Mouse (Mus musculus) liver, adult 2 months (tissue): ENCODE measurements around the gene Gkn1.

Source experiments
- CTCF ChIP-seq: fragments of 200-500 bp; IDR thresholded peaks from 2 replicates; pipeline ENCODE4 v1.5.1; 2011; ENCODE audit warnings: low read depth, low read length, control low read depth
- POLR2A ChIP-seq: fragments of 200-500 bp; IDR thresholded peaks from 2 replicates; pipeline ENCODE4 v1.6.1; 2011; ENCODE audit warnings: low read length, control low read depth; ENCODE audit not compliant: insufficient read depth; ENCODE audit errors: extremely low read depth

DNA sequence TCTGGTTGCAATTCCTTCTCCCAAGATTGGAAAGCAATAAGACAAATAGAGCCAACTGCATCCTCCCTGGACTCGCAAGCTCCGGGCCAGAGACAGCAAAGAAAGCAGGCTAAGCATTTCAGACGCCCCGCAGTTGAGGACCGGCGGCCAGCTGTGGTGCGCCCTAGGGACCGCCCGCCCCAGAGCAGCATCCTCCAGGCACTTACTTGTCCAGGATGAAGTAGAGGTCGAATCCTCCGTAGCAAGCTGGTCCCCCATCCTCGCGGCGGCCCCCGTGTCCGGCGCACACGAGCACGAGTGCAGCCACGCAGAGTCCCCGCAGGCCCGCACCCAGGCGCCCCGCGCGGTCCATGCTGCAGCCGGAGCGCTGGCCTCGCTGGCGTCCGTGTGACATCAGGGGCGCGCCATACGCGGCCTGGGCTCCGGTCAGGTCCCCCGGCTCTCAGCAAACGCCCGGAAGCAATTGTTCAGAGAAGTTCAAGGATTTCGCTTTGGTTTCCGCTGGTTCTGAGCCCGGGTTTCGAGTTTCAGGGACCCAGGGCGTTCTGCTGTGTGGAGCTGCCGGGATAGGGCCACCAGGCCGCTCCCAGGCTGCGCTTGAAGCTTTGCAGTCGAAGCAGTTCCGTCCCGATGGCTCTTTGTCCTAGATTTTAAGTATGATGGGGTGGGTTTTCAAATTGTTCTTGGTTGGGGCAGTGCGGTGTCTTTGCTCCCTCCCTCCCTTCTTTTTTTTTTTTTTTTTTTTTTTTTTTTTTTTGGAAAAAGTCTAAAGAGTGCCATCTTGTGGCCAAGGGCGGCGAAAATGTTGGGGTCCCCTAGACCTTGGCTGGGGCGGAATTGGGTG lies 15.4 kb downstream of the Gkn1 start, which contains the start of gene Antxr1:
- peak; percentile 47 for TF ChIP-seq CTCF
- TF ChIP-seq POLR2A = no peak
